In the genomic region with DNA sequence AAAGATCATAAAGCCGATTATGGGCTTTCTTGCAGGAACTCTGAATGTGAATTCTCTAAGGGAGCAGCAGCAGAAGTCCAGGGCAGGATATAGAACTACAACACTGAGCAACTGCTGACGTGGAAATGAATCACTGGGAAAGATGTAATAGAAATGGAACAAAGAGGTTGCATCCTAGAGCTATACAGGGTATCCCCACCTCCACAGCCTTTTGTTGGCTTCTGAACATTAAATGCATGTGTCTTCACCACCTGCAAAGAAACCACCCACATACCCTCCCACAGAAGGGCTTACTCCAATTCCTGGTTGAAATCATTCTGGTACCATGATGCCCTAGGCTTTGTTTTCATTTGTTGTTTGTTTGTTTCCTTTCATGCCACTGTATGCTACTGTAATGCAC, we compare ENCODE assay signal across 21 mouse cellular contexts.
"Had no signal": no experiment of that assay in that cellular context is flagged by ENCODE, and none has a peak within 500 bp of the region (broad histone marks: within the 10 kb centered on the region; RNA-seq: fewer than 3 reads in every experiment).

No protein-coding gene starts in this region.

- H3K27me3 ChIP-seq: liver, embryonic 13.5 days; neural tube, embryonic 12.5 days; neural tube, embryonic 15.5 days; stomach, embryonic 15.5 days had no signal

- H3K4me2 ChIP-seq: liver, embryonic 13.5 days; midbrain, embryonic 11.5 days; neural tube, embryonic 12.5 days; neural tube, embryonic 15.5 days; stomach, embryonic 15.5 days had no signal

- H3K4me3 ChIP-seq: layer of hippocampus, adult 2 months; liver, embryonic 13.5 days; neural tube, embryonic 12.5 days; neural tube, embryonic 15.5 days; stomach, embryonic 15.5 days had no signal

- H3K9ac ChIP-seq: liver, embryonic 13.5 days; neural tube, embryonic 12.5 days; neural tube, embryonic 15.5 days; stomach, embryonic 15.5 days had no signal

- ATAC-seq: hindbrain, postnatal 0 days; inflammation-experienced regulatory T-cells, adult 6 months; intestine, embryonic 16.5 days had no signal

- H3K4me1 ChIP-seq: liver, embryonic 13.5 days; neural tube, embryonic 12.5 days; neural tube, embryonic 15.5 days; stomach, embryonic 15.5 days had no signal

- H3K27ac ChIP-seq: hindbrain, postnatal 0 days; kidney, postnatal 0 days; layer of hippocampus, adult 2 months; liver, embryonic 13.5 days; neural tube, embryonic 12.5 days; neural tube, embryonic 15.5 days; stomach, embryonic 15.5 days had no signal

- DNase-seq: kidney, adult 18-20 months; kidney, postnatal 25 days; layer of hippocampus, adult 9-11 months; liver, embryonic 13.5 days; lung, adult 2 months; lung, postnatal 14 days; lung, postnatal 4 days; midbrain, embryonic 14.5 days; retina, postnatal 1 day; spleen, adult 18-20 months; thymus, adult 18-20 months; thymus, postnatal 36 days had no signal

- H3K9me3 ChIP-seq: liver, embryonic 13.5 days; neural tube, embryonic 12.5 days; neural tube, embryonic 15.5 days; stomach, embryonic 15.5 days had no signal

- H3K36me3 ChIP-seq: liver, embryonic 13.5 days; neural tube, embryonic 12.5 days; neural tube, embryonic 15.5 days; stomach, embryonic 15.5 days had no signal
